Mouse (Mus musculus): ENCODE results near the gene Col23a1.

DNA sequence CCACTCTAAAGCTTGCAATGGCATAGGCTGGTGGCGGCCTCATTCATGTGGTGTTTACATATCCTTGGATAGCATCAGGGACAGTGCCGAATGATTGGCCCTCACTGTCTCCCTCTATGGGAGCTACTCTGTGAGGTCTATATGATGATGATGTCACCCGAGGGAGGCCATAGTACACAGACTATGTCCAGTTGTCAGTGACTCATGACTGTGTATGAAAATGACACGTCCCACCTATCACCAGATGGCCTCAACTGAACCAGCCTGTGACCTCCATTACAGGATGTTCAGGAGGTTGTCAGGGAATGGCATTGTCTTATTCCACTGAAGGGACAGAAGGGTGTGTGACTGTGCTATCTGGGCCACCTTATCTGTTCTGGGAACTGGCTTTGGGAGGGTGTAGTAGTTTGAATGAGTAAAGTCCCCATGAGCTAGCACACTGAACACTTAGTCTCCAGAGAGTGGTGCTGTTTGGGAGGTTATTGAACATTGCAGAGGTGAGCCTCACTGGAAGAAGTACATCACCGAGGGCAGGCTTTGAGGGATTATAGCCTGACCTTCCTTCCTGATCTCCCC is 115.2 kb downstream of the Col23a1 start:
- TF ChIP-seq CTCF (IDR thresholded peaks at IDR 0.05; ENCODE audit: low read depth, low read length) = no peak
- TF ChIP-seq GATA1 (IDR thresholded peaks at IDR 0.05; ENCODE audit: borderline replicate concordance, low read length) = no peak
- no peak for TF ChIP-seq POLR2AphosphoS5 (IDR thresholded peaks at IDR 0.05; ENCODE audit: insufficient replicate concordance, low read depth, low read length)
- TF ChIP-seq TAL1 (conservative IDR thresholded peaks at IDR 0.05; ENCODE audit: low read depth, low read length) = no peak
